Mouse (Mus musculus): ENCODE measurements around the gene Ccdc73.
"Not testable (repeated sequence)": the region's sequence is repeated elsewhere in the genome, so short reads cannot be mapped to it uniquely, and the experiment has no call there.

The Ccdc73 gene

GRCm38 (mm10) chr2:104869101-104869500 is 1.5 kb downstream of the Ccdc73 start:
- no peak for DNase-seq (ENCODE audit: extremely low read depth, low read depth, low spot score)

GRCm38 (mm10) chr2:104878794-104879193 is 11.2 kb downstream of the Ccdc73 start:
- no peak for DNase-seq (ENCODE audit: extremely low read depth, low read depth, low spot score)

GRCm38 (mm10) chr2:104886109-104886508 is 18.5 kb downstream of the Ccdc73 start:
- no peak for DNase-seq (ENCODE audit: extremely low read depth, low read depth, low spot score)

GRCm38 (mm10) chr2:104887331-104887730 is 19.7 kb downstream of the Ccdc73 start:
- not testable (repeated sequence) for DNase-seq (ENCODE audit: extremely low read depth, low read depth, low spot score)

GRCm38 (mm10) chr2:104887882-104888566 is 20.4 kb downstream of the Ccdc73 start:
- DNase-seq (ENCODE audit: extremely low read depth, low read depth, low spot score), result no peak

- DNase-seq (ENCODE audit: extremely low read depth, low read depth, low spot score), result no peak
Measured at GRCm38 (mm10) chr2:104899975-104900374, 32.4 kb downstream of the Ccdc73 start.

- DNase-seq (ENCODE audit: extremely low read depth, low read depth, low spot score), result no peak
Measured at GRCm38 (mm10) chr2:104915709-104916108, 48.1 kb downstream of the Ccdc73 start.

GRCm38 (mm10) chr2:104964492-104964891 is 96.9 kb downstream of the Ccdc73 start:
- DNase-seq (ENCODE audit: extremely low read depth, low read depth, low spot score), result no peak

- no peak for DNase-seq (ENCODE audit: extremely low read depth, low read depth, low spot score)
Measured at GRCm38 (mm10) chr2:104981712-104982111, 114.1 kb downstream of the Ccdc73 start.

- DNase-seq (ENCODE audit: extremely low read depth, low read depth, low spot score), result no peak
Measured at GRCm38 (mm10) chr2:104985796-104986195, 118.2 kb downstream of the Ccdc73 start.

- no peak for DNase-seq (ENCODE audit: extremely low read depth, low read depth, low spot score)
Measured at GRCm38 (mm10) chr2:104988974-104989373, 121.4 kb downstream of the Ccdc73 start.

- DNase-seq (ENCODE audit: extremely low read depth, low read depth, low spot score), result no peak
Measured at GRCm38 (mm10) chr2:104994436-104994835, 126.8 kb downstream of the Ccdc73 start.

- no peak for DNase-seq (ENCODE audit: extremely low read depth, low read depth, low spot score)
Measured at GRCm38 (mm10) chr2:104996201-104996600, 128.6 kb downstream of the Ccdc73 start.

GRCm38 (mm10) chr2:105007236-105007635 is 139.6 kb downstream of the Ccdc73 start:
- DNase-seq (ENCODE audit: extremely low read depth, low read depth, low spot score), result no peak

GRCm38 (mm10) chr2:105016192-105016966 is 148.8 kb downstream of the Ccdc73 start:
- DNase-seq (ENCODE audit: extremely low read depth, low read depth, low spot score), result no peak

GRCm38 (mm10) chr2:105016967-105017287 is 149.3 kb downstream of the Ccdc73 start, which contains the start of gene Eif3m:
Gene Eif3m, minus strand, starts transcription at chr2:105017080.
- peak; percentile 34 for DNase-seq (ENCODE audit: extremely low read depth, low read depth, low spot score)

- DNase-seq (ENCODE audit: extremely low read depth, low read depth, low spot score), result no peak
Measured at GRCm38 (mm10) chr2:105017802-105018201, 150.2 kb downstream of the Ccdc73 start.

GRCm38 (mm10) chr2:105019457-105019856 is 151.9 kb downstream of the Ccdc73 start:
- no peak for DNase-seq (ENCODE audit: extremely low read depth, low read depth, low spot score)

GRCm38 (mm10) chr2:105021256-105021655 is 153.7 kb downstream of the Ccdc73 start:
- DNase-seq (ENCODE audit: extremely low read depth, low read depth, low spot score), result no peak

GRCm38 (mm10) chr2:105021836-105022235 is 154.2 kb downstream of the Ccdc73 start:
- DNase-seq (ENCODE audit: extremely low read depth, low read depth, low spot score), result no peak

- DNase-seq (ENCODE audit: extremely low read depth, low read depth, low spot score), result no peak
Measured at GRCm38 (mm10) chr2:105023031-105023615, 155.5 kb downstream of the Ccdc73 start.

GRCm38 (mm10) chr2:105023815-105024214 is 156.2 kb downstream of the Ccdc73 start:
- DNase-seq (ENCODE audit: extremely low read depth, low read depth, low spot score), result no peak
